Mouse (Mus musculus) intestine, embryonic 16.5 days (tissue): ENCODE results near the gene Marveld2. TPM values are rescaled to one million over a fixed set of nuclear protein-coding genes. Genes with fewer than 3 reads are reported as not detected.

Source experiments
- ATAC-seq: fragments of 200-750 bp; cut with Nextera tagmentation; 2 replicates; pipeline ENCODE4 v1.8.0; 2017; ENCODE audit warnings: moderate TSS enrichment, moderate library complexity
- H3K27ac ChIP-seq: fragments of 300-500 bp; sonication (generic); 2 replicates; pipeline ENCODE4 v1.5.1; 2014; ENCODE audit warnings: mild to moderate bottlenecking, low read length
- H3K27me3 ChIP-seq: fragments of 300-500 bp; sonication (generic); replicated peaks from 2 replicates; pipeline ENCODE4 v1.6.1; 2014; ENCODE audit warnings: low read length, control low read depth, mixed read lengths; ENCODE audit not compliant: control insufficient read depth, insufficient read depth
- H3K36me3 ChIP-seq: fragments of 300-500 bp; sonication (generic); 2 replicates; pipeline ENCODE4 v1.6.1; 2014; ENCODE audit warnings: low read length, control low read depth; ENCODE audit not compliant: control insufficient read depth, insufficient read depth
- H3K4me1 ChIP-seq: fragments of 300-500 bp; sonication (generic); 2 replicates; pipeline ENCODE4 v1.6.1; 2014; ENCODE audit warnings: low read length, control low read depth, mixed read lengths; ENCODE audit not compliant: control insufficient read depth, insufficient read depth
- H3K4me2 ChIP-seq: fragments of 300-500 bp; sonication (generic); 2 replicates; pipeline ENCODE4 v1.6.1; 2014; ENCODE audit warnings: low read depth, low read length, control low read depth
- H3K4me3 ChIP-seq: fragments of 300-500 bp; sonication (generic); 2 replicates; pipeline ENCODE4 v1.5.1; 2014; ENCODE audit warnings: mild to moderate bottlenecking, low read length
- H3K9ac ChIP-seq: fragments of 300-500 bp; sonication (generic); 2 replicates; pipeline ENCODE4 v1.6.1; 2014; ENCODE audit warnings: low read depth, low read length
- H3K9me3 ChIP-seq: fragments of 300-500 bp; sonication (generic); 2 replicates; pipeline ENCODE4 v1.6.1; 2016; ENCODE audit warnings: low read length, control low read depth; ENCODE audit not compliant: control insufficient read depth
- WGBS: fragments of 180-500 bp; shearing (Covaris S2); extraction: QIAGEN DNeasy Blood & Tissue Kit; methylation state at CpG from one replicate; pipeline ENCODE4 v1.1.7; 2014; 5-methylcytosine and 5-hydroxymethylcytosine counted together
- polyA plus RNA-seq: library from polyadenylated mRNA; unstranded; fragments of >200 nt; fragmentation: Nextera tagmentation; extraction: Ambion mirVana; gene quantifications from 2 replicates; pipeline ENCODE4 v1.2.1, GENCODE M21; 2015

Marveld2 gene
- polyA plus RNA-seq, 1 experiment from 2014 or later = 29.5 TPM

- Histone ChIP-seq H3K9me3 (0 out of 2 replicates have a peak, but pooled peaks cover 4% of the 10 kb centered on the region), H3K27me3 (no peaks in the 10 kb centered on the region), H3K4me3 (no peak overlapping the region), H3K9ac (no peak overlapping the region), H3K4me2 (no peak overlapping the region), H3K4me1 (peaks cover 12% of the 10 kb centered on the region), H3K36me3 (peaks cover 6% of the 10 kb centered on the region), H3K27ac (peak overlapping the region; percentile 80)
- ATAC-seq = no peak
- 84% methylated on average over 10 of the region's 10 CpGs for WGBS
These were observed 13.6 kb downstream of the Marveld2 start for GRCm38 (mm10) chr13:100603031-100603737.

- peak overlapping the region; percentile 80 for H3K27ac ChIP-seq
These were observed 14.4 kb downstream of the Marveld2 start for GRCm38 (mm10) chr13:100602239-100602902.

GRCm38 (mm10) chr13:100601034-100601433 lies 15.7 kb downstream of the Marveld2 start:
- 62% methylated on average over 8 of the region's 8 CpGs for WGBS
- peak; percentile 17; the same call in 1 of the 2 replicates for ATAC-seq
- Histone ChIP-seq H3K9me3 (0 out of 2 replicates have a peak, but pooled peaks cover 4% of the 10 kb centered on the region), H3K9ac (0 out of 2 replicates have a peak overlapping the region, but pooled peaks have one; percentile 1), H3K4me1 (peaks cover 8% of the 10 kb centered on the region), H3K27me3 (no peaks in the 10 kb centered on the region), H3K36me3 (peaks cover 6% of the 10 kb centered on the region; the same call in 1 of the 2 replicates), H3K4me3 (no peak overlapping the region), H3K27ac (peak overlapping the region; percentile 17; the same call in 1 of the 2 replicates), H3K4me2 (no peak overlapping the region)

More at GRCm38 (mm10) chr13:100602239-100602902, 14.4 kb downstream of the Marveld2 start:
- H3K4me1 ChIP-seq = peaks cover 12% of the 10 kb centered on the region
- H3K9ac ChIP-seq = no peak overlapping the region
- WGBS = 53% methylated on average over 5 of the region's 5 CpGs
- peak; percentile 91 for ATAC-seq
- no peak overlapping the region for H3K4me2 ChIP-seq
- H3K36me3 ChIP-seq = peaks cover 6% of the 10 kb centered on the region; the same call in 1 of the 2 replicates
- H3K9me3 ChIP-seq = 0 out of 2 replicates have a peak, but pooled peaks cover 4% of the 10 kb centered on the region
- no peak overlapping the region for H3K4me3 ChIP-seq
- H3K27me3 ChIP-seq = no peaks in the 10 kb centered on the region

GRCm38 (mm10) chr13:100600317-100600716 lies 16.5 kb downstream of the Marveld2 start:
- Histone ChIP-seq H3K4me2 (no peak overlapping the region), H3K36me3 (peaks cover 6% of the 10 kb centered on the region; the same call in 1 of the 2 replicates)
- no peak for ATAC-seq

GRCm38 (mm10) chr13:100597284-100597683 lies 19.5 kb downstream of the Marveld2 start:
- peaks cover 8% of the 10 kb centered on the region for H3K4me1 ChIP-seq
- no peak overlapping the region for H3K9ac ChIP-seq
- no peaks in the 10 kb centered on the region for H3K27me3 ChIP-seq
- 77% methylated on average over 9 of the region's 9 CpGs for WGBS
- H3K27ac ChIP-seq = no peak overlapping the region
- no peak overlapping the region for H3K4me2 ChIP-seq
- no peaks in the 10 kb centered on the region for H3K36me3 ChIP-seq
- ATAC-seq = no peak
- H3K9me3 ChIP-seq = no peaks in the 10 kb centered on the region
- no peak overlapping the region for H3K4me3 ChIP-seq

More at GRCm38 (mm10) chr13:100600317-100600716, 16.5 kb downstream of the Marveld2 start:
- Histone ChIP-seq H3K27me3 (no peaks in the 10 kb centered on the region), H3K9me3 (0 out of 2 replicates have a peak, but pooled peaks cover 4% of the 10 kb centered on the region), H3K4me1 (peaks cover 8% of the 10 kb centered on the region), H3K4me3 (no peak overlapping the region), H3K9ac (no peak overlapping the region), H3K27ac (no peak overlapping the region)
- 82% methylated on average over 12 of the region's 12 CpGs for WGBS

GRCm38 (mm10) chr13:100595552-100595885 lies 21.3 kb downstream of the Marveld2 start:
- Histone ChIP-seq H3K4me3 (no peak overlapping the region), H3K36me3 (no peaks in the 10 kb centered on the region), H3K27ac (no peak overlapping the region), H3K27me3 (no peaks in the 10 kb centered on the region), H3K4me2 (no peak overlapping the region), H3K4me1 (peaks cover 2% of the 10 kb centered on the region; the same call in 1 of the 2 replicates), H3K9me3 (no peaks in the 10 kb centered on the region), H3K9ac (no peak overlapping the region)
- no peak; the same call in none of the 2 replicates for ATAC-seq
- WGBS = 62% methylated on average over 3 of the region's 3 CpGs

GRCm38 (mm10) chr13:100594838-100595551 lies 21.8 kb downstream of the Marveld2 start:
- no peaks in the 10 kb centered on the region for H3K36me3 ChIP-seq
- H3K27ac ChIP-seq = peak overlapping the region; percentile 28
- 48% methylated on average over 5 of the region's 5 CpGs for WGBS
- no peaks in the 10 kb centered on the region for H3K27me3 ChIP-seq
- no peaks in the 10 kb centered on the region for H3K4me1 ChIP-seq
- H3K4me3 ChIP-seq = no peak overlapping the region
- H3K9ac ChIP-seq = no peak overlapping the region
- H3K4me2 ChIP-seq = no peak overlapping the region
- H3K9me3 ChIP-seq = no peaks in the 10 kb centered on the region
- ATAC-seq = peak; percentile 77

GRCm38 (mm10) chr13:100594041-100594792 lies 22.6 kb downstream of the Marveld2 start:
- Histone ChIP-seq H3K9ac (no peak overlapping the region), H3K9me3 (no peaks in the 10 kb centered on the region), H3K36me3 (no peaks in the 10 kb centered on the region), H3K27me3 (no peaks in the 10 kb centered on the region), H3K4me2 (no peak overlapping the region), H3K4me1 (no peaks in the 10 kb centered on the region), H3K27ac (no peak overlapping the region; the same call in 1 of the 2 replicates), H3K4me3 (no peak overlapping the region)
- ATAC-seq = peak; percentile 56
- WGBS = 59% methylated on average over 11 of the region's 17 CpGs
